Mouse (Mus musculus) liver, embryonic 13.5 days (tissue): Measurements from ENCODE around the gene Ppard. TPM values are rescaled to one million over a fixed set of nuclear protein-coding genes. Genes with fewer than 3 reads are reported as not detected.

ENCODE experiments used
- ATAC-seq: fragments of 200-750 bp; cut with Nextera tagmentation; 2 replicates; pipeline ENCODE4 v1.8.0; 2017; ENCODE audit warnings: low read depth, mild to moderate bottlenecking, moderate number of reproducible peaks, moderate library complexity
- DNase-seq: peaks from one replicate; pipeline ENCODE4 v3.0.0; 2022
- H3K27ac ChIP-seq: fragments of 300-500 bp; sonication (generic); 2 replicates; pipeline ENCODE4 v1.5.1; 2015; ENCODE audit warnings: moderate library complexity, mild to moderate bottlenecking, inconsistent platforms
- H3K27me3 ChIP-seq: fragments of 300-500 bp; sonication (generic); 2 replicates; pipeline ENCODE4 v1.6.1; 2015; ENCODE audit warnings: mild to moderate bottlenecking, inconsistent platforms
- H3K36me3 ChIP-seq: fragments of 300-500 bp; sonication (generic); 2 replicates; pipeline ENCODE4 v1.6.1; 2015; ENCODE audit warnings: mild to moderate bottlenecking, inconsistent platforms
- H3K4me1 ChIP-seq: fragments of 300-500 bp; sonication (generic); replicated peaks from 2 replicates; pipeline ENCODE4 v1.6.1; 2015; ENCODE audit warnings: inconsistent platforms
- H3K4me2 ChIP-seq: fragments of 300-500 bp; sonication (generic); 2 replicates; pipeline ENCODE4 v1.6.1; 2015; ENCODE audit warnings: inconsistent platforms, mild to moderate bottlenecking, moderate library complexity
- H3K4me3 ChIP-seq: fragments of 300-500 bp; sonication (generic); replicated peaks from 2 replicates; pipeline ENCODE4 v1.5.1; 2015; ENCODE audit warnings: mild to moderate bottlenecking, inconsistent platforms
- H3K9ac ChIP-seq: fragments of 300-500 bp; sonication (generic); 2 replicates; pipeline ENCODE4 v1.6.1; 2015; ENCODE audit warnings: mild to moderate bottlenecking, inconsistent platforms
- H3K9me3 ChIP-seq: fragments of 300-500 bp; sonication (generic); replicated peaks from 2 replicates; pipeline ENCODE4 v1.6.1; 2016; ENCODE audit warnings: inconsistent platforms
- WGBS: fragments of 180-500 bp; shearing (Covaris S2); methylation state at CpG from one replicate; pipeline ENCODE4 v1.1.7; 2015; ENCODE audit not compliant: insufficient replicate concordance; 5-methylcytosine and 5-hydroxymethylcytosine counted together
- polyA plus RNA-seq: library from polyadenylated mRNA; unstranded; fragments of >200 nt; fragmentation: Nextera tagmentation; extraction: Ambion mirVana; gene quantifications from 2 replicates; pipeline ENCODE4 v1.2.1, GENCODE M21; 2015

Gene Ppard
- polyA plus RNA-seq, 1 experiment from 2014 or later = 1.4 TPM

DNA sequence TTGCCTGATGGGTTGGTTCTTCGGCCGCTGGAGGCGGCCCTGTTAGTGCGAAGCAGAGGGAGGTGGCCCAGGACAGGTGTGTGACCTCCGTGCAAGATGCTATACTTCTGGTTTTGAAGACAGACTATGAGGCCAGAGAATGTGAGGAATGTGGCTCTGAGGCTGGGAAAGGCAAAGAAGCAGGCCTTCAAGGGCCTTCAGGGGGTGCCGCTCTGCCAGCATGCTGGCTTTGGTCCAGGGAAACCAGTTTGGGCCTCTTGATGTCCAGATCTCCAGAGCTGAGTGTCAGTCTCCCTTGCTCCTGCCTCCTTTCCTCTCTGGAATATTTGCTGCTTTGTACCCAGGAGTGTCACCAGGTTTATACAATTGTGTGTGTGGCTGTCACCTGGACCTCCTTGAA is 9.8 kb downstream of the Ppard start:
- H3K27me3 ChIP-seq = no peaks in the 10 kb centered on the region
- DNase-seq (no peak), ATAC-seq (no peak)
- H3K4me1 ChIP-seq = peaks cover 70% of the 10 kb centered on the region
- peaks cover 64% of the 10 kb centered on the region for H3K36me3 ChIP-seq
- no peak overlapping the region for H3K27ac ChIP-seq
- no peak overlapping the region for H3K9ac ChIP-seq
- no peak overlapping the region for H3K4me2 ChIP-seq
- 94% methylated on average over 6 of the region's 6 CpGs for WGBS
- no peak overlapping the region for H3K4me3 ChIP-seq
- H3K9me3 ChIP-seq = no peaks in the 10 kb centered on the region

DNA sequence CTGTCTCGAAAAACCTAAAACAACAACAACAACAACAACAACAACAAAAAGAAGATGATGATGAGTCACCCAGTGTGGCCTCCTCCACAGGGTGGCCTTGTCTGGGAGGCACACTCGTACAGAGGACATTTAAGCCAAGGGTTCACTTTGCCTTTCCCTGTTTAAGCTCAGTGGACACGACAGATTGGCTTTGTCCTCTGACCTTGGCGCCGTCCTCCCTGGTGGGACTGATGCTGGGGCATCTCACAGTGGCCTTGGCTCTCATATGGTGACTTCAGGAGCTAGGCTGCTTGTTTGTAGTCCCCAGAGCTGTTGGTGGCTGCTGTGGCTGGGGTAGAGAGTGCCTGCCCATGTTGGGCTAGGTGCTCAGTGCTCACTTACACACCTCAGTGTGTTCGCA is 11.7 kb downstream of the Ppard start:
- Histone ChIP-seq H3K4me2 (no peak overlapping the region), H3K27ac (no peak overlapping the region), H3K27me3 (no peaks in the 10 kb centered on the region), H3K9me3 (no peaks in the 10 kb centered on the region), H3K4me1 (peaks cover 67% of the 10 kb centered on the region), H3K4me3 (no peak overlapping the region), H3K9ac (no peak overlapping the region), H3K36me3 (peaks cover 56% of the 10 kb centered on the region)
- DNase-seq (no peak), ATAC-seq (no peak)
- 80% methylated on average over 6 of the region's 6 CpGs for WGBS

DNA sequence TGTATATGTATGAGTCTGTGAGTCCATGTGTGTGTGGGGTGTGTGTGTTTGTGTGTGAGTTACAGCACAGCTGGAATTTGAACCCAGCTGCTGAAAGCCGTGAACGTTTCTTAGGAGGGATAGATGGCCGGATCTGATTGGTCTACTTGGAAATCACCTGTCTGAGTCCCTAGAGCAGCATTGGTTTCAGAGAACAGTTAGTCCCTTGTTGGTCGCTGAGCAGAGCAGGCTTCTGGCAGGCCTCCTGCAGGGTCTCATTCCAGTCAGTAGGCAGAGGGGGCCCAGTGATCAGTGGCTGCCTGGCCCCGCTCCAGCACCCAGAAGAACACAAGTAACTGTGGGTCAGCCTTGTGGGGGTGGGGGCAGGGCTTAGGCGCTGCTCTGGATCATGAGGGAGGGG is 12.2 kb downstream of the Ppard start:
- H3K27me3 ChIP-seq = no peaks in the 10 kb centered on the region
- WGBS = 59% methylated on average over 6 of the region's 6 CpGs
- no peak overlapping the region for H3K4me2 ChIP-seq
- H3K9me3 ChIP-seq = no peaks in the 10 kb centered on the region
- peaks cover 65% of the 10 kb centered on the region for H3K4me1 ChIP-seq
- H3K9ac ChIP-seq = no peak overlapping the region
- no peak for ATAC-seq
- peaks cover 51% of the 10 kb centered on the region for H3K36me3 ChIP-seq
- no peak for DNase-seq
- no peak overlapping the region for H3K4me3 ChIP-seq
- no peak overlapping the region for H3K27ac ChIP-seq

DNA sequence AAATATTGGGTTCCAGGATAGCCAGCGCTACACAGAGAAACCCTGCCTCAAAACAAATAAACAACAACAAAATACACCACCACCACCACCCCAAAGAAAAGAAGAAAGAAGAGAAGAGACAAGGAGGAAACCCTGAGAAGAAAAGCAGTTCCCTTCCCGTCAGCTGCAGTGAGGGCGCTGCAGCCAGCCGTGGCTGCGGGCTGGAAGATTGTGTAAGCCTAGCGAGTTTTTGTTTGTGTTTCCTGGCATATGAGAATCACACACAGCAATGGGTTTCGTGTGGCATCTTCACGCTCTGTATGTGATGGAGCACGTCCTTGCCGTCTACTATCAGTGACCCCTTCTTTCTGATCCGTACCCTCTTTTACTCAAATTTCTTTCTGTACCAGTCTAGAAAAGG is 14.1 kb downstream of the Ppard start:
- 43% methylated on average over 11 of the region's 11 CpGs for WGBS
- Histone ChIP-seq H3K27ac (0 out of 2 replicates have a peak overlapping the region, but pooled peaks have one; percentile 39), H3K27me3 (no peaks in the 10 kb centered on the region), H3K36me3 (peaks cover 40% of the 10 kb centered on the region), H3K9ac (no peak overlapping the region), H3K4me2 (0 out of 2 replicates have a peak overlapping the region, but pooled peaks have one; percentile 1), H3K9me3 (no peaks in the 10 kb centered on the region), H3K4me1 (peaks cover 56% of the 10 kb centered on the region), H3K4me3 (no peak overlapping the region)
- ATAC-seq = no peak
- DNase-seq = no peak

DNA sequence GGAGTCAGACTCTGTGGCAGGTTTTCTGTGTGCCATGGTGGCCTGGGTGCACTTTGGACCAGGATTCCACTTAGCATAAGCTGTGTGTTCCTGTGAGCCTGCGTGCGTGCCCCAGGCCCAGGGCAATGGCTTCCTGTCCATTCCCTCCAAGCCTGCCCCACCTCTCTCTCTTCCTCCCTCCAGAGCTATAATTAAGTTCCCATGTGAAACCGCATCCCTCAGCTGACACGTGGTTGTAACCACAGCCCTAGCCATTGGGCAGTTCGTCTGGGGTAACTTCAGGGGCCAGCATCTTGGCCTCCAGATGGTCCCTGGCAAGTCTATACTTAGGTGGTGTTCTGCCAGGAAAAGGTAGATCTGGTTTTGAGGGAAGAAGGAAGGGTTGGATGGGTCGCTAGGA is 15.1 kb downstream of the Ppard start:
- no peaks in the 10 kb centered on the region for H3K27me3 ChIP-seq
- DNase-seq (no peak), ATAC-seq (peak; percentile 39; the same call in 1 of the 2 replicates)
- H3K9me3 ChIP-seq = no peaks in the 10 kb centered on the region
- H3K4me3 ChIP-seq = no peak overlapping the region
- 0 out of 2 replicates have a peak overlapping the region, but pooled peaks have one; percentile 1 for H3K4me2 ChIP-seq
- peaks cover 39% of the 10 kb centered on the region for H3K36me3 ChIP-seq
- H3K4me1 ChIP-seq = peaks cover 65% of the 10 kb centered on the region
- WGBS = 25% methylated on average over 6 of the region's 6 CpGs
- H3K9ac ChIP-seq = no peak overlapping the region
- peak overlapping the region; percentile 39 for H3K27ac ChIP-seq

DNA sequence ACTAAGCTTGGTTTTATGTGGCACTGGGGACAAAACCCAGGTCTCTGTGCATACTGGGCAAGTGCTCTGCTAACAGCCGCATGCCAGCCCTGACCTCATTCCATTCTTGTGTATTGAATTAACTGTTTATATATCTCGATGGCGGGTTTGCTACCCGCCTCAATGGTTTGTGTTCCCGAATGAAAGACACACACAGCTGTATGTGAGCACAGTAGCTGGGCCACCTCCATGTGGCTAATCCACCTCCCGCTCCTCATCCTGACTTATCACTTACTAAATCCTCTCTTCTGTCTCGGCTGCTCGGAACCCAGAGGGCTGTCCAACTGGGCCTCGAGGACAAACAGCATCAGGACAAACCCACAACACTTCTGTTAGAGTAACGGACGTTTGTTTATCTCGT is 16.6 kb downstream of the Ppard start:
- H3K4me1 ChIP-seq = peaks cover 69% of the 10 kb centered on the region
- no peak overlapping the region for H3K4me2 ChIP-seq
- DNase-seq = no peak
- H3K36me3 ChIP-seq = peaks cover 28% of the 10 kb centered on the region
- no peak for ATAC-seq
- H3K9me3 ChIP-seq = no peaks in the 10 kb centered on the region
- H3K9ac ChIP-seq = no peak overlapping the region
- H3K4me3 ChIP-seq = no peak overlapping the region
- H3K27me3 ChIP-seq = no peaks in the 10 kb centered on the region
- WGBS = 40% methylated on average over 12 of the region's 12 CpGs
- H3K27ac ChIP-seq = peak overlapping the region; percentile 13; the same call in 1 of the 2 replicates

DNA sequence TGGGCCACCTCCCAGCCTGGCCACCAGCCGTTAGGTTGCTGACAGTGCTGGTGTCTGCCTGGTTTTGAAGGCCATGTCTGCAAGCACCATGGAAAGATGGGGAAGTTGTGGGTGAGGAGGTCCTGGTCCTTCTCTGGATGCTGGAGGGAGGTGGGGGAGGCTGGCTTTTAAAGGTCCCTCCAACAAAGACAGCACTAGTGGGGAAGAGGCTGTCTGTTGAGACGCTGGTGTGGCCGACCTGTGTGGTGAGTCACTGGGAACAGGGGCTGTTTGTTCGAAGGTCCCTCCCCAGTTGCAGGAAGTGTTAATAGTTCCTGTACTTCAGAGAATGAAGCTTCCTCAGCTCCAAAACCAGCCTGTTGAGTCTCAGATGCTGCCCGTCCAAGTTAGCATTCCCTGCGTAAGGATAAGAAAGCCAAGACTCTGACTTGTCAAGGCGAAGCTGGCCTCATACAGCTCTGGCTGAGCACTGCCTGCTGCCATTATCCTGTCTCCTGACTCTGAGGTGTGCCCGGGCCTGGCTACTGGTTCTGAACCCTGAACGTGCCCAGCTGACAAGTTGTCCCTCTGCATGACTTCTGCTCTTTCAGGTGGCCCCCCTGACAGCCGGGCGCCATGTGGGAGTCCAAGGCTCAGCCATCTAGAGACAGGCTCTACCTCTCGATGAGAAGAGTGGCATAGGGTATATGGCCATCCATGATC is 19.2 kb downstream of the Ppard start:
- Histone ChIP-seq H3K9me3 (no peaks in the 10 kb centered on the region), H3K4me3 (no peak overlapping the region), H3K27ac (no peak overlapping the region), H3K4me1 (peaks cover 69% of the 10 kb centered on the region), H3K27me3 (no peaks in the 10 kb centered on the region), H3K9ac (peak overlapping the region; percentile 1; the same call in 1 of the 2 replicates), H3K36me3 (peaks cover 18% of the 10 kb centered on the region), H3K4me2 (no peak overlapping the region)
- 60% methylated on average over 12 of the region's 12 CpGs for WGBS
- DNase-seq = no peak
- no peak for ATAC-seq

DNA sequence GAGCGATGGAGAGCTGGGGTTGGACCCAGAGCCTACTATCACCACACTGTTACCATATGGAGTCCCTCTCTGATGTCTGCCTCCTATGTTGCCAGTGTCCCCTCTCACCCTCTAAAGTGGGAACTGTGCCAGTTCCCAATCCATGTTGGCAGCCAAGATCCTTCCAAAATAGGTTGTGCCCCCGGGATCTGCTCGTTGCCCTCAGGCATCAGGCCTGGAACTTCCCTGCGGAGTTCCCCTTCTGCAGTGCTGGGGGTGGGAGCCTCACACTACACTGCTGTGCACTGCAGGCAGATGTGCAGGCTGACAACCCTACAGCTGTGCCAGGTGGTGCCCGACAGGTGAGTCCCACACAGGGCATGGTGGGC is 19.8 kb downstream of the Ppard start:
- ATAC-seq = no peak
- peaks cover 18% of the 10 kb centered on the region for H3K36me3 ChIP-seq
- H3K4me2 ChIP-seq = no peak overlapping the region
- no peak overlapping the region for H3K4me3 ChIP-seq
- no peaks in the 10 kb centered on the region for H3K27me3 ChIP-seq
- peak overlapping the region; percentile 1; the same call in 1 of the 2 replicates for H3K9ac ChIP-seq
- no peak for DNase-seq
- H3K4me1 ChIP-seq = peaks cover 69% of the 10 kb centered on the region
- H3K27ac ChIP-seq = no peak overlapping the region
- H3K9me3 ChIP-seq = no peaks in the 10 kb centered on the region
- WGBS = 83% methylated on average over 5 of the region's 5 CpGs

DNA sequence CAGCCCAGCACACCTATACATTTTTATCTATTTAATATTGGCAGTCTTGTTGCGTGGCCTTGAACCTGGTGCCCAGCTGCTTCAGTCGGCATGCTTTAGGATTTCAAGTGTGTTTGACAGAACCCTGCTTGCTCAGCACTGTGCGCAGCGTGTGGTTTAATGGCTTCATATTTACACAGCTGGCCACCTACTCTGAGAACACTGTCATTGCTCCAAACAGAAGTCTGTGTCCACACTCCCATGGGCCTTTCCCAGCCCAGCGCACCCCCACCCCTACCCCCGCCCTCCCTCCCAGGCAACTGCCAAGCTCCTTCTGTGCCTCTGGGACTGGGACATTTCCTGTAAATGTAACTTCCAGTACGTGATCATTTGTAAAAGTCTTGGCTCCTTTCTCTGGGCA is 20.7 kb downstream of the Ppard start:
- Histone ChIP-seq H3K4me2 (no peak overlapping the region), H3K4me3 (no peak overlapping the region), H3K36me3 (peaks cover 15% of the 10 kb centered on the region), H3K9me3 (no peaks in the 10 kb centered on the region), H3K27me3 (no peaks in the 10 kb centered on the region), H3K4me1 (peaks cover 71% of the 10 kb centered on the region), H3K9ac (no peak overlapping the region), H3K27ac (no peak overlapping the region)
- WGBS = 81% methylated on average over 7 of the region's 7 CpGs
- DNase-seq = no peak
- no peak for ATAC-seq

DNA sequence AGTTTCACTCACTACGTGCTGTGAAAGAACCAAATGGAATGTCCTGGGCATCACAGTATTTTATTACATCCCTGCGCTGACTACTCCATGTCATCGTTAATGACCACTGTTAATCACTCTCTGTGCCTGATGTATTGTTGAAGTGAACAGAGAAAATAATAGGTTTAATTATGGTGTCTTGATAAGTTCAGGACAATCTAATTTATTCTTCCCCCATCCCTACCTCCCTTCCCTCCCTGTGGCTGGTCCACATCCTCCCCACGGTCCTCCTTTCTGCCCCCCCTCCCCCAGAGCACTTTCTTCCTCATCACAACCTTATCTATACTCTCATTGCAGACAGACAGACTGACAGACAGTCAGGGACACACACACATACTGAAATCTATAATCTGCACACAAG is 22.3 kb downstream of the Ppard start:
- H3K4me1 ChIP-seq = peaks cover 69% of the 10 kb centered on the region
- ATAC-seq (no peak), DNase-seq (no peak)
- WGBS = 64% methylated on average over 4 of the region's 4 CpGs
- no peaks in the 10 kb centered on the region for H3K9me3 ChIP-seq
- H3K4me3 ChIP-seq = no peak overlapping the region
- H3K27me3 ChIP-seq = no peaks in the 10 kb centered on the region
- peaks cover 20% of the 10 kb centered on the region for H3K36me3 ChIP-seq
- H3K9ac ChIP-seq = no peak overlapping the region
- no peak overlapping the region for H3K4me2 ChIP-seq
- H3K27ac ChIP-seq = no peak overlapping the region

DNA sequence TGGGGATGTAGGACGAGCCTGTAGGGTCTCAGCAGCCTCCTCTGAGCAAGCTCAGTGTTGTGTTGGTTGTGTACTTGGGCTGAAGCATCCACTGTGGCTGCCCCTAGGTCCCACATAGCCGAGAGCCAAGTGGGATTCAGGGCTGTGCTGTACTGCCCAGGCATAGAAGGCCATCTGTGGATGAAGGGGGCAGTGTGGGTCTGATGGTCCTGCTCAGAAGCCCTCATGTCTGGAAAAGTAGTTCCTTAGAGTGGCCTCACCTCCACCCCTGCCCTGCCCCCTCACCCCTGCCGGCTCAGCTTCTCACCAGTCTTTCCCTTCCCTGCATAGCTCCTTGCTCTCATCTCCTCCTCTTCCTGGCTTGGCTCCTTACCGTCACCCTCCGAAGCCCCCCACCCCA is 23.2 kb downstream of the Ppard start:
- Histone ChIP-seq H3K4me1 (peaks cover 76% of the 10 kb centered on the region), H3K27me3 (no peaks in the 10 kb centered on the region), H3K27ac (peak overlapping the region; percentile 32), H3K9ac (no peak overlapping the region; the same call in 1 of the 2 replicates), H3K4me2 (no peak overlapping the region), H3K9me3 (no peaks in the 10 kb centered on the region), H3K36me3 (peaks cover 25% of the 10 kb centered on the region), H3K4me3 (no peak overlapping the region)
- WGBS = 31% methylated on average over 5 of the region's 5 CpGs
- DNase-seq (no peak), ATAC-seq (no peak)
